Mouse (Mus musculus) heart, adult 2 months (tissue): ENCODE results near the gene Macrod2.

Source experiments
- CTCF ChIP-seq: fragments of 200-600 bp; IDR thresholded peaks from 2 replicates; pipeline ENCODE4 v1.8.1; 2022; ENCODE audit warnings: antibody characterized with exemption, mild to moderate bottlenecking, moderate library complexity
- EP300 ChIP-seq: fragments of 200-500 bp; IDR thresholded peaks from 2 replicates; pipeline ENCODE4 v1.6.1; 2011; ENCODE audit warnings: low read depth, low read length, control low read depth; ENCODE audit not compliant: insufficient read depth
- POLR2A ChIP-seq: fragments of 200-500 bp; IDR thresholded peaks from 2 replicates; pipeline ENCODE4 v1.6.1; 2011; ENCODE audit warnings: mild to moderate bottlenecking, low read depth, low read length, control low read depth; ENCODE audit not compliant: insufficient read depth

- TF ChIP-seq EP300 (no peak), POLR2A (no peak), CTCF (no peak)
These were observed 1859.5 kb downstream of the Macrod2 start for GRCm38 (mm10) chr2:142254566-142254965.
